12 mouse cellular contexts compared by ENCODE assay signal in genomic region chr3:30725514-30725913, GRCm38 (mm10). TPM values are rescaled to one million over a fixed set of nuclear protein-coding genes. Genes with fewer than 3 reads are reported as not detected.
DNase-seq lines count a peak whose midpoint lies in the region; ATAC-seq and TF ChIP-seq lines count a peak whose summit lies in the region.
"Had no signal": no experiment of that assay in that cellular context is flagged by ENCODE, and none has a peak within 500 bp of the region (broad histone marks: within the 10 kb centered on the region; RNA-seq: fewer than 3 reads in every experiment).

No protein-coding gene starts in this region.

- H3K9ac ChIP-seq in hindbrain, postnatal 0 days (replicated peaks; ENCODE audit: low read length): no peak overlapping the region
- no peak overlapping the region for H3K9ac ChIP-seq in hindbrain, embryonic 14.5 days
- H3K9ac ChIP-seq: limb, embryonic 15.5 days had no signal

- WGBS in hindbrain, postnatal 0 days: 87% methylated on average over 7 of the region's 7 CpGs
- 83% methylated on average over 7 of the region's 7 CpGs for whole genome bisulfite sequencing in hindbrain, embryonic 14.5 days

- no peak for ATAC-seq in hindbrain, postnatal 0 days
- no peak for ATAC-seq in hindbrain, embryonic 14.5 days (ENCODE audit: low FRiP score)

- no peaks in the 10 kb centered on the region for H3K9me3 ChIP-seq in hindbrain, postnatal 0 days (ENCODE audit: low read length)
- no peaks in the 10 kb centered on the region for H3K9me3 ChIP-seq in hindbrain, embryonic 14.5 days (ENCODE audit: control insufficient read depth, low read length)
- H3K9me3 ChIP-seq: forebrain, embryonic 10.5 days; limb, embryonic 15.5 days had no signal

- no peak for DNase-seq in hindbrain, postnatal 0 days (ENCODE audit: low spot score)
- DNase-seq in hindbrain, embryonic 14.5 days (ENCODE audit: low spot score): no peak
- DNase-seq in spleen, postnatal 4 days (ENCODE audit: low spot score in 2 of 2): peak; percentile 18 to 71
- no peak for DNase-seq in spleen, adult 12 weeks (ENCODE audit: low spot score)
- DNase-seq in R1 (ENCODE audit: low read depth, low spot score): peak; percentile 88
- DNase-seq in splenic B cell, adult 2 months (ENCODE audit: low read depth, low spot score): peak; percentile 18
- no peak for DNase-seq in embryo, embryonic 10.5 days (ENCODE audit: low spot score)
- DNase-seq in left cerebral cortex, postnatal 14 days (ENCODE audit: low spot score in 2 of 2): no peak

- no peaks in the 10 kb centered on the region for H3K27me3 ChIP-seq in hindbrain, postnatal 0 days (ENCODE audit: insufficient read depth, low read length)
- H3K27me3 ChIP-seq in hindbrain, embryonic 14.5 days (ENCODE audit: control insufficient read depth, insufficient read depth, low read length): no peaks in the 10 kb centered on the region
- H3K27me3 ChIP-seq in splenic B cell, adult 2 months (ENCODE audit: control insufficient read depth, insufficient read depth, low read length, poor library complexity, severe bottlenecking): no peaks in the 10 kb centered on the region
- H3K27me3 ChIP-seq: limb, embryonic 15.5 days had no signal

- no peaks in the 10 kb centered on the region for H3K4me1 ChIP-seq in hindbrain, postnatal 0 days (ENCODE audit: insufficient read depth, low read length)
- H3K4me1 ChIP-seq in hindbrain, embryonic 14.5 days (replicated peaks; ENCODE audit: control insufficient read depth, insufficient read depth, low read length): no peaks in the 10 kb centered on the region
- H3K4me1 ChIP-seq: forebrain, embryonic 10.5 days; limb, embryonic 15.5 days had no signal

- no peak overlapping the region for H3K4me2 ChIP-seq in hindbrain, postnatal 0 days (ENCODE audit: low read depth, low read length)
- H3K4me2 ChIP-seq in hindbrain, embryonic 14.5 days (replicated peaks): no peak overlapping the region
- H3K4me2 ChIP-seq: limb, embryonic 15.5 days had no signal

- intact Hi-C loops in left cerebral cortex, postnatal 14 days (cut with DNase I): no loop called here

- H3K27ac ChIP-seq in hindbrain, postnatal 0 days: no peak overlapping the region
- H3K27ac ChIP-seq in hindbrain, embryonic 14.5 days: no peak overlapping the region
- H3K27ac ChIP-seq: forebrain, embryonic 10.5 days; limb, embryonic 15.5 days had no signal

- H3K4me3 ChIP-seq in hindbrain, postnatal 0 days (ENCODE audit: low read length): no peak overlapping the region
- no peak overlapping the region for H3K4me3 ChIP-seq in hindbrain, embryonic 14.5 days (replicated peaks; ENCODE audit: low read length)
- H3K4me3 ChIP-seq: forebrain, embryonic 10.5 days; limb, embryonic 15.5 days had no signal

- peak; percentile 12; the same call in 1 of the 2 replicates for TF ChIP-seq CTCF in hindbrain, postnatal 0 days (IDR thresholded peaks at IDR 0.05; ENCODE audit: low read depth)

- no peaks in the 10 kb centered on the region for H3K36me3 ChIP-seq in hindbrain, postnatal 0 days (ENCODE audit: insufficient read depth, low read length)
- H3K36me3 ChIP-seq in hindbrain, embryonic 14.5 days (replicated peaks; ENCODE audit: control insufficient read depth, insufficient read depth): no peaks in the 10 kb centered on the region
- no peaks in the 10 kb centered on the region for H3K36me3 ChIP-seq in splenic B cell, adult 2 months (ENCODE audit: control insufficient read depth, insufficient read depth, low read length, poor library complexity, severe bottlenecking)
- H3K36me3 ChIP-seq: forebrain, embryonic 10.5 days; limb, embryonic 15.5 days had no signal

RNA-seq across cellular contexts. Expression of gene Samd7, which starts 20.6 kb away (rescaled TPM):
- total RNA-seq in hindbrain, postnatal 0 days (2014; rRNA removed): 0.32 and 0.37 TPM in 2 replicates
- 0.10 TPM in 1 of 2 replicates, not detected in the other for polyA plus RNA-seq in hindbrain, postnatal 0 days (2015; fragmentation: Nextera tagmentation; extraction: Ambion mirVana)
- polyA plus RNA-seq in hindbrain, embryonic 14.5 days (2014; fragmentation: Nextera tagmentation; extraction: Ambion mirVana): not detected in 2 replicates
- total RNA-seq in left cerebral cortex, postnatal 14 days (2021): under 1 TPM in 1 of 2 experiments, not detected in 1; 0.11 TPM
- total RNA-seq: common myeloid progenitor, adult 5-6 weeks; heart, adult 8-10 months had no signal
- polyA plus RNA-seq: forebrain, embryonic 10.5 days; limb, embryonic 15.5 days had no signal

RNA-seq across cellular contexts. Expression of gene Lrrc31, which starts 25.9 kb away (rescaled TPM):
- not detected in 2 replicates for total RNA-seq in hindbrain, postnatal 0 days (2014; rRNA removed)
- polyA plus RNA-seq in hindbrain, postnatal 0 days (2015; fragmentation: Nextera tagmentation; extraction: Ambion mirVana): not detected in 2 replicates
- polyA plus RNA-seq in hindbrain, embryonic 14.5 days (2014; fragmentation: Nextera tagmentation; extraction: Ambion mirVana): not detected in 2 replicates
- total RNA-seq in left cerebral cortex, postnatal 14 days (2021): not detected
- total RNA-seq: common myeloid progenitor, adult 5-6 weeks had no signal
- polyA plus RNA-seq: forebrain, embryonic 10.5 days had no signal

Comparison
In these comparisons a context has a peak if more than half of its experiments do, and no peak if none do; other contexts are left out.
1. DNase-seq: peak in spleen, postnatal 4 days (2 of 2), R1 (single experiment) and splenic B cell, adult 2 months (single experiment); none in hindbrain, postnatal 0 days (single experiment), hindbrain, embryonic 14.5 days (single experiment), spleen, adult 12 weeks (single experiment), embryo, embryonic 10.5 days (single experiment) and left cerebral cortex, postnatal 14 days (0 of 2).